Mouse (Mus musculus) MEL (cell line): ENCODE measurements around the gene Iqcf4.

ENCODE experiments used
- CTCF ChIP-seq, 3 experiments: IDR thresholded peaks in 2 of 3; conservative IDR thresholded peaks in 1 of 3; 2 replicates each; pipeline ENCODE4 v1.5.1; 2011 to 2012; ENCODE audit warnings: low read length in 3 of 3, low read depth in 2 of 3, mild to moderate bottlenecking in 2 of 3, improper control_type of control experiment in 1 of 3, inconsistent platforms in 1 of 3, mixed read lengths in 1 of 3, moderate library complexity in 1 of 3; ENCODE audit not compliant: control insufficient read depth in 1 of 3, insufficient read depth in 1 of 3, poor library complexity in 1 of 3, severe bottlenecking in 1 of 3
- EP300 ChIP-seq, 2 experiments: IDR thresholded peaks; 2 replicates each; pipeline ENCODE4 v1.6.1; 2011; ENCODE audit warnings: improper control_type of control experiment in 2 of 2, low read length in 2 of 2, low read depth in 1 of 2, mild to moderate bottlenecking in 1 of 2
- GABPA ChIP-seq: IDR thresholded peaks from 2 replicates; pipeline ENCODE4 v1.6.1; 2012; ENCODE audit warnings: low read depth, mild to moderate bottlenecking, inconsistent platforms, low read length, improper control_type of control experiment, moderate library complexity
- HCFC1 ChIP-seq: IDR thresholded peaks from 2 replicates; pipeline ENCODE4 v1.6.1; 2012; ENCODE audit warnings: low read depth, mild to moderate bottlenecking, inconsistent platforms, low read length, improper control_type of control experiment, moderate library complexity
- MAFK ChIP-seq: IDR thresholded peaks from 2 replicates; pipeline ENCODE4 v1.6.1; 2011; ENCODE audit warnings: low read depth, mild to moderate bottlenecking, low read length, improper control_type of control experiment, borderline replicate concordance
- MAX ChIP-seq: IDR thresholded peaks from 2 replicates; pipeline ENCODE4 v1.6.1; 2011; ENCODE audit warnings: low read length, improper control_type of control experiment
- NRF1 ChIP-seq: IDR thresholded peaks from 2 replicates; pipeline ENCODE4 v1.6.1; 2014; ENCODE audit warnings: low read depth, mild to moderate bottlenecking, inconsistent platforms, low read length, improper control_type of control experiment, moderate library complexity; ENCODE audit not compliant: poor library complexity, insufficient read depth, severe bottlenecking
- POLR2A ChIP-seq, 2 experiments: IDR thresholded peaks; 2 replicates each; pipeline ENCODE4 v1.6.1; 2011 to 2012; ENCODE audit warnings: low read length in 2 of 2, mild to moderate bottlenecking in 2 of 2, control low read depth in 1 of 2, improper control_type of control experiment in 1 of 2, low read depth in 1 of 2, moderate library complexity in 1 of 2; ENCODE audit not compliant: control insufficient read depth in 1 of 2, insufficient read depth in 1 of 2, poor library complexity in 1 of 2
- POLR2AphosphoS5 ChIP-seq: IDR thresholded peaks from 2 replicates; pipeline ENCODE4 v1.6.1; 2012; ENCODE audit warnings: low read depth, borderline replicate concordance, mild to moderate bottlenecking, inconsistent platforms, low read length, moderate library complexity, mixed read lengths
- RAD21 ChIP-seq: IDR thresholded peaks from 2 replicates; pipeline ENCODE4 v1.6.1; 2011; ENCODE audit warnings: mild to moderate bottlenecking, low read depth, low read length, improper control_type of control experiment
- SIN3A ChIP-seq: IDR thresholded peaks from 2 replicates; pipeline ENCODE4 v1.6.1; 2012; ENCODE audit warnings: low read length, improper control_type of control experiment, inconsistent platforms
- USF1 ChIP-seq: IDR thresholded peaks from 2 replicates; pipeline ENCODE4 v1.6.1; 2014; ENCODE audit warnings: low read depth, mild to moderate bottlenecking, inconsistent platforms, low read length, improper control_type of control experiment, moderate library complexity
- ZNF384 ChIP-seq: IDR thresholded peaks from 2 replicates; pipeline ENCODE4 v1.6.1; 2012; ENCODE audit warnings: low read depth, mild to moderate bottlenecking, inconsistent platforms, low read length, improper control_type of control experiment

DNA sequence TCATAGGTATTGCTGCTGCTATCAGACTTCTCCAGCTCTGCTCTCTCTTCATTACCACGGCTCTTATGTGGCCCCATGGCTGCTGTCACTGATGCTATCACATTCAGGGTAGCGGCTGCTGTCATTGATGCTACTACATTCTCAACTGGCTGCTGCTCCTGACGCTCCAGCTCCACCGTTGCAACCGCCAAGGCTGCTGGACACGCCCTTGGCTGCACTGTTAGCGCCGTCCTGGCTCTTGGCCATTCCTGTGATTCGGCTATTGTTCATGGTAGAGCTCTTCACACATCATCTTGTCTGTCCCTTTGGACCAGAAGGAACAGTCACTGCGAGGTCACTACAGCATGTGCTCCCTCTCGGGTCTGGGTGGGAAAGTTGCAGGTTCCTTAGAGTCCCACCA lies 8.5 kb downstream of the Iqcf4 start:
- TF ChIP-seq POLR2A (IDR thresholded peaks at IDR 0.05; ENCODE audit: control insufficient read depth in 1 of 2, insufficient read depth in 1 of 2, low read depth in 1 of 2, low read length in 2 of 2, poor library complexity in 1 of 2): no peak
- no peak for TF ChIP-seq ZNF384
- no peak for TF ChIP-seq CTCF (IDR thresholded peaks at IDR 0.05 in 2 of 3, conservative IDR thresholded peaks at IDR 0.05 in 1 of 3; ENCODE audit: control insufficient read depth in 1 of 3, insufficient read depth in 1 of 3, low read depth in 2 of 3, low read length in 3 of 3, poor library complexity in 1 of 3, severe bottlenecking in 1 of 3)
- no peak for TF ChIP-seq HCFC1
- no peak for TF ChIP-seq GABPA
- no peak for TF ChIP-seq SIN3A
- TF ChIP-seq MAFK: no peak
- no peak for TF ChIP-seq RAD21
- no peak for TF ChIP-seq EP300 (IDR thresholded peaks at IDR 0.05; ENCODE audit: low read depth in 1 of 2, low read length in 2 of 2)
- TF ChIP-seq USF1: no peak
- TF ChIP-seq POLR2AphosphoS5: no peak
- no peak for TF ChIP-seq MAX
- TF ChIP-seq NRF1: no peak
